Mouse (Mus musculus) WW6 (cell line): ENCODE measurements around the gene Grk1.

Experiments
- DNase-seq: peaks from one replicate; pipeline ENCODE4 v3.0.0-alpha.2; 2013; ENCODE audit warnings: low read depth, low spot score

Gene Grk1

DNA sequence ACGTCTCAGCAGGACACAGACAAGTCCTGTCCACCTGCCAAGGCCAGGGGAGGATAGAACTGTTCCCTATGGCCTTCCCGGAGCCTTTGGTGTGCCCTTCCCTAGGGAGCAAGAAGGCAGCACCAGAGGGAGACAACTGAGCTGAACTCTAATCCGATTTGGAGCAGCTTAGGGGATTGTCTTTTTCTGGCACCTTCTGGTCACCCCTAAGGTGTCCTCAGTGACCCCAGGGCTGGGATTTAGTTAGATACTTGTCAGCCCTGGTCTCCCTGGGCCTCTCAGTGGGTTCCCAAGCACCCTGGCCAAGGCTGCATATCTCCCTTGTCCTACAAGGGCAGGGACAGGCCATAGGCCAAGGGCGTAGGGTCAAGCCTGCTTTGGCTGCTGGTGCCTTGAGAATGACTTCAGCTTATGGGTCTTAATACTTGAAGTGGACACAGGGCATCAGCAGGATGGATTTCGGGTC is at the start of gene Grk1:
Gene Grk1, plus strand, starts transcription at position 416 of the 466 bp plus-strand sequence.
- no peak for DNase-seq

DNA sequence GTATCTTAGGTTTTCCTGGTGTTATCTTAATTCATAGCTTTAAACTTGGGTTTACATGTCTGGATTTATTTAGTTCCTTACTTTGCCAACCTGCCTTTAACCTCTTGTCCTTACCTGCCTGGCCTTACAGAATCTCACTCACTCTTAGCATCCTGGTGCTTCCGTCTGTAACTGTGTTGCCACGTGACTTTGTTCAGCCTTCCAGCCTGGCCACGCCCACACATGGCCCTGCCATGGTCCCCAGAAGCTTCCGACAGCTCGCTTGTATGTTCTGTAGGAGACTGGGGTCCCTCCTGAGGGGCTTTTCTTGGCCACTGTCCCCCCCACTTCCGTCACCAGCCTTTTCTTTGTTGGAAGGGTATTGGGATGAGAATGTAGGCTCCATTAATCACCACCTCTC is 48.7 kb upstream of the Grk1 start:
- no peak for DNase-seq

DNA sequence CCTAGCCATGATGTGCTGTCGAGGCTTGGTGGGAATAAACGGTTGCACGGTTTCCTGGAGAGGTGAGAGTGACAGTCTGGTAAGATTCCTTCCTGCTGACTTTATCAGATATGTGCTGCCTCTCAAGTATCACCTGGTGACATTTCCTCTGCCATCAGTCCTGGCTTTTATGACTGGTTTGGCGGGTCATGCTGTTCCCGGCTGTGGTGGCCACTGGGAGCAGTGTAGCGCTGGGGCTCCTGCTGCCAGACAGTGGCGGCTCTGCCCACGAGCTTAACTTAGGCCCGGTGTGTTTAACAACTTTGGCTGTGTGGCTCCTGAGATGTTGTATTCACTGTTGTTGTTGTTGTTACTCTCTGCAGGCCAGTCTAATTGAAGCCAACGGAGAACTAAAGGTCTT is 48.2 kb upstream of the Grk1 start:
- DNase-seq, result no peak

DNA sequence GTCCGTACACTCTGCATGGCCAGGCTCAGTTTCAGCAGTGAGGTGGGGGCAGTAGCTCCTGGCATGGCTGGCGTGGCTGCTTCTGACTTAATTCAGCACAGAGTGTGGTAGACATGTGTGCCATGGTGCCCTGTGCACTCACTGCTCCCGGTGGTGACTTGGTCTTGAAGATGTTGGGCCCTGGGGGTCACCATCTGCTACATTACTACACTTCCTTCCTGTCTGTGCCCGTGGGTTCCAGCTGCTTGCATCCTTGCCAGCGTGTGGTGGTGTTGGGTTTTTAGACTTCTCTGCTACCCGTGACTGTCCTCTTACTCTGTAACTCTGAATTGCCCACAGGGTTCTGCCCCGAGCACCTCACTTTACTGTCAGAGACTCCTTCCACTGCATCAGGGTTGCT is 44.7 kb upstream of the Grk1 start:
- DNase-seq, result no peak

DNA sequence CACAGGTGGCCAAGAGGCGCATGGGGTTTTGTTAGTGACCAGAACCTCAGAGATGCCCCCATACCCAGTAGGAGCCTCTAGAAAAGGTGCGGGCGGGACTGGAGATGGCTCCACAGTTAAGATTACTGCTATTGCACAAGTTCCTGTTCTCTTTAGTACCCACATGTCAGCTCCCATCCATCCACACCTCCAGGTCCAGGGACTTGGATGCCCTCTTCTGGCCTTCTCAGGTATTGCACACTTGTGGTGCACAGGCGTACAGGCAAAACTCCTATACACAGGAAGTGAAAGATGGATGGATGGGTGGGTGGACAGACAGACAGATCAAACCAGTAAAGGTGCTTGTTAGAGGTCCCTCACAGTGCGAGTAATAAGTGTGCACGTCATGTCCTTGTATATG is 43.0 kb upstream of the Grk1 start:
- no peak for DNase-seq

DNA sequence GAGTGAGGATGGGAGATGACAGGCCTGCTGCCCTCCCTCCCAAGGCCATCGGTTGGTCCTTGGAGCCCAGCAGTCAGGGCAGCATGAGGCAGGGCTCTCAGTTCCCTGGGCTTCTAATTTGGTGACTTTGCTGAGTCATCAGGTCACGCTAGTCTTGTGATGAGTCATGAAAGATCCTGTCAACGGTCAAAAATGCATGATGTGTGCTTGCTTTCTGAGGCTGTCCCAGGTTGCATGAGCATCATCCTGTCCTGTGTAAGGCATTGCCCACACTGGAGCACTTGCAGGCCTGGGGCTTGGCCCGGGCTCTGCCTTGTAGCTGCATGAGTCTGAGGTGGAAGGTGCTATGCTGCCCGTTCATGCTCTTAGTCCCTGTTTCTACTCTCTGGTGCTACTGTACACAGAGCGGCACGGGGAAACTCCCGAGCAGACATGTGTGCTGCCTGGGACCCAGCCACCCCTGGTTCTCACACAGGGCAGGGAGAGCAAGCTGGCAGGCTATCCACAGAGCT is 31.7 kb upstream of the Grk1 start:
- no peak for DNase-seq

DNA sequence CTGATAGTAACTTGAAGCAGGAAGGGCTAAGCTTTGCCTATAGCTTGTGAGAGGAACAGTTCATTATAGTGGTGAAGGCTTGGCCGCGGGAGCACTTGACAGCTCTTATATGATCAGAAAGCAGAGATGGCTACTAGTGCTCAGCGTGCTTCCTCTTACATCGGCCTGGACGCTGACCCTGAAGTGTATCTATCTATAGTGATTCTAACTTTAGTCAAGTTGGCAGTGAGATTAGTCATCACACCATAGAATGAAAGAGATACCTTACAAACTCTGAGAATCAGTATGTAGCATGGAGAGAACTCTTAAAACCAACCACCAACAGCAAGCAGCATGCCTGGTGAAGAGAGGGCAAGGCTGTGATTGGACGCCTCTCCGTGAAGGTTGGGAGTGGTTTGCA is 23.3 kb upstream of the Grk1 start:
- DNase-seq, result no peak

DNA sequence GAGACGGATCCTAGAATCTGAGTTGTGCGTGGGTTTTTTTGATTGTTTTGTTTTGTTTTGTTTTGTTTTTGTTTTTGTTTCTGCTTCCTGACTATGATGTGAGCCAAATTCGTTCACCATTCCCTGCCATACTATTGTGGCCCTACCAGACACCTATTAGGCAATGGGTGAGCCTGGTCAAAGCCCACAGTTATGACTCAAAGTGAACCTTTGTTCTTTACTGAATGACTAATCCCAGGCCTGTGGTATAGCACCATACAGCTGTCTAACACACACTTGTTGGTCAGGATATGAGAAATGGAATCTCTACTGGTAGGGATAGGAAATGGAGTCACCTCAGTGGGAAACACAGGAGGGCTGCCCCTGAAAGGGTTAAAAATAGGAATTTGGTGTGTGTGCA is 22.3 kb upstream of the Grk1 start:
- DNase-seq, result no peak

DNA sequence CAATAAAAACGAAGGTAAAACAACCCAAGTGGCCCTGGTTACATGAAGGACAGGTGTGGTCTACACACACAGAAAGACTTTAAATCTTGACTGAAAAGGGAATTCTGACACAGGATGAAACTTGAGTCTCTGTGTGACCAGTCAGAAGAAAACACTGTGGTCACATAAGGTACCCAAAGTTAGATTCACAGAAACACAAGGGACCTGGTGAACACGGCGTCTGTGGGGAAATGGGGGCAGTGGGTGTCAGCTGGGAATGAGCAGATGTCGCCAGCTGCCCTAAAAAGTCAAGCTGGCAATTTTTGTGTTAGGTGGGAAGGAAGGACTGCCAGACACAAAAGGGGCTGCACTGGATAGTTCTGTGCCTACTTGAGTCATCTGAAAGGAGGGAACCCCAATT is 21.9 kb upstream of the Grk1 start:
- DNase-seq, result no peak

DNA sequence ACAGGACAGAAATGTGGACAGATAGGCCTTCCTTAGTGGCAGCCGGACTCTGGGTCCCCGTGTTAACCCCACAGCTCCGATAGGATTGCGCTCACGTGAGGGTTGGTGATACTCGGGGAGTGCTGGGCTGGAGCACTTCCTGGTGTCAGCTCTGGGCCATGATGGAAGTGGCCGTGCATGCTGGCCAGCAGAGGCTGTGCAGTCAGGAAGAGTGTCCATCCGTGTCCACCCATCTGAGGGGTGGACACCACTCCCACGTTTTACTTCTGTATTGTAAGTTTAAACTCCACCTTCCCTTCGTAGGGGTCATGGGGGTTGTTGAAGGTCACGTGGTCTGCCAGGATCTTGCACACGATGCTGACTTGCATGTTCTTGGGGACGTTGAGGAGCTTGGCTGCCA is 18.5 kb upstream of the Grk1 start:
- DNase-seq, result no peak

DNA sequence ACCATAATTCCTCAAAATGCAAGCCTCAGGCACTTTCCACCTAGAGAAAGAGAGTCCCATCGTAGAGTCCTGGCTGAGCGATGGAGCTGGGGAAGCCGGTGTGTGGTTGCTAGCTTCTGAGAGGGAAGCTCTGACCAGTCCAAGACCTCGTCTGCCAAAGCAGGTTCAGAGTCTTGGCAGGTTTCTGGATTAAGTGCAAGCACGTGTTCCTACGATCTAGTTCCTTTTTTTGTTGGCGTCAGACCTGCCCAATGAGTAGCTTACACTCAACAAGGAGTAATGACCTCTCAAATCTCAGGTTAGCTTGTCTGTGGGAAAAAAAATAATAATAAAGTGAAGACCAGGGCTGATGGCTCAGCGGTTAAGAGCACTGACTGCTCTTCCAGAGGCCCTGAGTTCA is 17.2 kb upstream of the Grk1 start:
- DNase-seq, result no peak

DNA sequence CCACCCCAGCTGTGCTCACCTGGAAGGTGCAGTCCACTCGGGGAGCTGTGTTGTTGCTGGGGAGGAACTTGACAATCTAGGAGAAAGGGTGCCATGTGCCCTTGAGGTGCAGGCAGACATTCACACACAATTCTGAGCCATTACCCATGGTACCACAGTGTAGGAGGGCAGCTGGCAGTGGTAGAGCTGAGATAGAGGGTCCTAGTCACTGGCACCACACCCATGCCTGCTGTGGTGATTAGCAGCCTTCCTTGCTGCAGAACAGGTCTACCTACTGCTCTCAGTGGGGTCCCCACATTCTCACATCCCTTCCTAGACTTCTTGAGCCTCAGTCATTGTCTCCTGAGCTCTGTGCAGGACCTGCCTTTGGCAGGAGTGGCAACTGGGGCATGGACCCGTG is 16.1 kb upstream of the Grk1 start:
- DNase-seq, result no peak

DNA sequence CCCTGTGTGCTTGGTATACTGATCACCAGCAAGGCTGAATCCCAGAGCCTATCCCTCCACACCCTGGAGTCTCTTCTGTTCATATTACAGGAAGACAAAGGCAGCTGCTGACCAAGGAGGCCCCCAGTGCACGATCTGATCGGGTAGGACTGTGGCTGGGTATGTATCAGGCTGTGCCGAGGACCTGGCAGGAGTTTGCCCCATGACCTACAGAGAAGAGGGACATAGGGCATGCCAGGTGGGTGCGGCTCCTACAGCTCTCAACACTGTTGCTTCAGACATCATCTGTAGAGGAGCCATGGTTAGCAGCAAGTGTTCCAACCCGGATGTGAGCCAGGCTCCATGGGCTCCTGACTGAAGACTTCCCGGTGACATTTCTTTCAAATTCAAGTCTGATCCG is 11.0 kb upstream of the Grk1 start:
- no peak for DNase-seq

DNA sequence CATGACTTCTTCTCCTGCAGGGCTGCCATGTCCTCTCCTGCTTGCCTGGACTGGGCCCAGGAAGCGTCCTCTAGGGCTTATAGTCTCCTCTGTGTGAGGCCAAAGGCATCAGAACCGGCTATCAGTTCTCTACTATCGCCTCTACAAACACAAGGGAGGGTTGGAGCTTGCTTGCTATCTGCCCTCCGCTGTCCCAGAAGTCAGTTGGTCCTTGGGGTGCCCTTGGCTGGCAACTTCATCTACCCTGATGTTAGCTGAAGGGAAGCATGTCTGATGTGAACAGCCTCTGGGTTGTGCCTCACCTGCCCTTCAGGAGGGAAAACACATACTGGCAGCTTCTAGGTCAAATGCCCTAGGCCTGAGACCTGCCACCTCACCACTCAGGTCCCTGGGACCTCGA is 8.2 kb upstream of the Grk1 start, which contains the start of gene Atp4b:
Gene Atp4b, minus strand, starts transcription at position 101 of the 400 bp plus-strand sequence.
- no peak for DNase-seq

DNA sequence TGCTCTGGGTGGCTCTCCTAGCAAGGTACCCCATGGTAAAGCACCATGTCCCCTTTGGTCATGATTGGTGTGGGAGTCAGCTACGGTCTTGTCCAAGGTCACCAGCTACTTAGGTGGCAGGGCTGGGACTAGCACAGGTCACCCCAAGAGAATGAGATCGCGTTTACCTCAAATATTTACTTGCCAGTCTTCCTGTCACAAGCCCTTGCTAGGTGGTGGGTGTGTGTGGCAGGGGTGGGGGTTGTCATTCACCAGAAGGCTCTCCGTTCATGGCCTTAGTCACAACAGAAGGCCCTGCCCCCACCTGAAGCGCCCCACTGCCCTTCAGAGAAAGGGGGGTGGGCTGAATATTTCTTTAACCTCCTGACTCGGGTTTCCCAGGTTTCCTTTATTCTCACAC is 1.4 kb upstream of the Grk1 start:
- no peak for DNase-seq

DNA sequence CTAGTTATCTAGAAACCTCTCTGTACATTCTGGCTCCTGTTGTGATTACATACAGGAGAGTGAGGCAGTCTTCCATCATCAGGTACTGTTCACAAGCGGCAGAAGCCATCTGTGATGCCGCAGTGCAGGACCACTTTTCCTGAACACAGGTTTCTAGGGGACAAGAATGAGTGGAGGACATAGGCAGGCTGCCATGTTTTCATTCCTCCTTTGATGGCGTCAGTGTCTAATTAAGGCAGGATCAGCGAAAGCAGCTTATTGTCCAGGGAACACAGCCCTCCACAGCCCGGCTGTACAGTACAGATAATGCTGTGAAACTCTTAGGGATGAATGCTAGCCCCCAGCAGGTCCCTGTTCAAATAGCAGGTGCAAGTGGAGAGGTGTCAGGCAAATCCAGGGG is 1.1 kb downstream of the Grk1 start:
- no peak for DNase-seq

DNA sequence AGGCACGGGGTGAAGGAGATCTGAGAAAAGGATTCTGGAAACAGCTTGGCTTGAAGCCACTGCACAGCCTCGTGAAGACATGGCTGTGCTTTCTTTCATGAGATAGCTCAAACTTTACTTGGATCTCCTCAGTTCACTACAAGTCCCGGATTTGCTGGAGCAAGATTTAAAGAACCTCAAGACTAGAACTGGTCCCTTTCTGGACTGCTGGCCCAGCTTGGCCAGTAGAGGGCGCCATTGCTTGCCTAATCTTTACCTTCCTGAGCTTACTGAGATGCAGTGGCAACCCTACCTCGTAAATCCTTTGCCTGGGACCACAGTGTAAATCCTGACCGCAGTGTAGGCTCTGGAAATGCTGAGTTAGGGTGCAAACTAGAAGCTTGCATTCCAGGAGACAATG is 6.7 kb downstream of the Grk1 start:
- DNase-seq, result peak; percentile 65

DNA sequence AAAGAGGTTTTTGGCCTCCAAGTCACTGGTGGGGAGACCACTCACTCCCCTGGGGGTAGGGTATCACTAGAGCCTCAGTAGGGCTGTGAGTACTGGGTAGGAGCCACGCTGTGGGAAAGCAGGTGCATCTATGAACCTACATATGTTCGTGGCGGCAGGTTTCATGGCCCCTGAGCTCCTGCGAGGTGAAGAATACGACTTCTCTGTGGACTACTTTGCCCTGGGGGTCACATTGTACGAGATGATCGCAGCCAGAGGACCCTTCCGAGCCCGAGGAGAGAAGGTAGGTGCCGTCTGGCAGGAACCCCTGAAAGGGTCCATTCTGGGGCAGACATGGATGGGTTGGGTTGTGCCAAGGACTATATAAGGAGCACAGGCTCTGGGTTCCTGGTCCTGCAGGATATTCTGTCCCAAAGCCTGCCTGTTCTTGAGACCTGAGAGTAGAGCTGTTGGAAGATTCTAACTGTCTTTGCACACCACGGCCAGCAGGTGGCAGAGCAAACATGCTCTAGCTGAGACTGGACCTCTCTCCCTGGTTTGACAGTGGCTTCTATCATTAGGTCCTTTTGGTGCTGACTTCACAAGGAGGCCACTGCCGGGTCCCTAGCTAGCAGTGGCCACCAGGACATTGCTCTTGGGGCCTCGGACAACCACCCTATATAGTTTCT is 8.1 kb downstream of the Grk1 start:
- DNase-seq, result peak; percentile 22

DNA sequence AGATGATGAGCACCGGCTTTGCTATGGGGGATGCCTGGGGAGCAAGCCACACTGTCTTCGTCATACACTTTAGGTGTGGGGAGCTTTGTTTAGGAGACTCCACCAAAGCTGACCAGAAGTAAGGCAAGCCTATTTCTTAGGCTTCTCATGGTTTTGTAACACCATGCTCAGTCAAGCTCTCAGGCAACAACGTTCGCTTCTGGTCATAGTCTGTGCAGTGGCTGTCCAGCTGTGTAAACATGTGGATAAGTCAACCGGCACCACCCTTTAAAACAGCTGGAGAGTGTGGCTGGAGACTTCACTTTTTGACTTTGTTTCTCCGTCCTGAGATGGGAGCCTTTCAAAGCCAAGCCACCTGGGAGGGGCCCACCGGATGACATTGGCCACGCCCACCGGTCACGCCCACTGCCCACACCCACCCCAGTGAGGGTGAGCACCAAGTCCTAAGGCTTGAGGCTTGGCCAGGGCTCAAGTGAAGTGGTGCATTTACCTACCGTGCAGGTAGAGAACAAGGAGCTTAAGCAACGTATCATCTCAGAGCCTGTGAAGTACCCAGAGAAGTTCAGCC is 9.0 kb downstream of the Grk1 start:
- DNase-seq, result no peak

DNA sequence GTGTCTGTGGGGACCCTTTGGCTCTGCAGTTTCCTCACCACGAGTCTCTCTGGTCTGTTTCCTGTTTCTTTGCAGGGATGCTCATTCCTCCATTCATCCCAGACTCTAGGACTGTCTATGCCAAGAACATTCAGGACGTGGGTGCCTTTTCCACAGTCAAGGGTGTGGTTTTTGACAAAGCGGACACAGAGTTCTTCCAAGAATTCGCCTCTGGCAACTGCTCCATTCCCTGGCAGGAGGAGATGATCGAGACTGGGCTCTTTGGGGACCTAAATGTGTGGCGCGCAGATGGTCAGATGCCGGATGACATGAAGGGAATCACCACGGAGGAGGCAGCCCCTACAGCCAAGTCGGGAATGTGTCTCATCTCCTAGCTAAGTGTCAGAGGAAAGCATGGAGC is 11.0 kb downstream of the Grk1 start:
- DNase-seq, result no peak

DNA sequence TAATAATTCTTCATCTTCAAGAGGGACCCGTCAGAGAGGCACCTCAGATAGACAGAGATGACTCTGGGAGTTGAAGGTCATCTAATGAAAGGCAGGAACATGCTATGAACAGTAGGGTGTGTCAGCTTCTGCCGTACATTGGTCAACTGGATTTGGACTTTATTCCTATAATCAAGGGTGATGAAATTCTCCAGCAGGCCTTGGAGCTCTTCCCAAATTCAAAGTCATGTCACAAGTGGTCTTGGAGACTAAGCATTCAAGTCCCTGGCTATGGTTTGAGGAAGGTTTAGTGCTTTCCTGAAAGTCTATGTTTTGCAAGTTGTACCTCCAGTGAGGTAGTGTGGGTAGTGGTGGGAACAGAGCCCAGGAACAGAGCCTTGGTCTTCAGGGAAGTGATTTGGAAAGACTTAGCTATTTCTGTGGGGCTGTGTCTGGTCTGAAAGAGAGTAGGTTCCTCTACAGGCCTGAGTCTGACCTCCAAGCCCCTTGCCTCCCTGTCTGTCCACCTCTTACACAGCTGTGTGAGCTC is 14.3 kb downstream of the Grk1 start:
- DNase-seq, result no peak

DNA sequence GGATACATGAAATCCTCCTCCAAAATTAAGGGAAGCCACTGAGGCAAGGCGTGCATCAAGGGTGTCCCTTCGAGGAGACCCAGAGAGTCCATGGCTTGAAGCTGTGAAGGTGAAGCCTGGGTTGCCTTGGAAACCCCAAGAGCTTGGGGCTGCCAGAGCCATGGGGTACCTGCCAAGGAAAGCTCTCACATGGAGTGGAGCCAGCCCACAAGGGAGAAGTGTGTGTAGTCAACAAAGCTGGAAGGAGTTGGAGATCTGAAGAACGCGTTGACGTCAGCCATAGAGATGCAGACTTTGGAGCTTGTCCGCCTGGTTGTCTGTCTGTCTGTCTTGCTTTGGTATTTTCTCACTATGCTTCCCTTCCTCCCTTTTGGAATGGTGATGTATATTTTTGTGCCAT is 16.1 kb downstream of the Grk1 start:
- DNase-seq, result no peak

DNA sequence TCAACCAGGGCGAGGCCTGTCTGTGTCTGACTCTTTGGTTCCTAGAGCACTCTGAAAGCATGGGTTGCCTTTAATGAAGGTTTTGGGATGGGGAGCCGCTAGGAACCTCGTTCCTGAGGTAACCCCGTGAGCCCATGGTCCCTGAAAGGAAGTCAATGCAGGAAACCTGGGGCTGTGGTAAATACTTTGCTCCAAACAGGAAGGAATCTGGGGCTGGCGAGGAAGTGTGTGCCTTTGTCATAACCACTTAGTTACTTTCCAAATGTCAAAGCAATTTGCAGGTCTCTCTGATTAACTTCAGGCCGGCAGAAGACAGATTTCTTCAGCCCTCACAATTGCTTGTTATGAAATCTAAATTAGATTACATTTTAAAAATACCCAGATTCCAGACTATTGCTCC is 22.5 kb downstream of the Grk1 start:
- DNase-seq, result no peak
